Mouse (Mus musculus): ENCODE data around the gene Mymx.

GRCm38 (mm10) chr17:45600267-45600666, 1.6 kb downstream of the Mymx start:
- TF ChIP-seq POLR2A (IDR thresholded peaks at IDR 0.05; ENCODE audit: control insufficient read depth, extremely low read depth, insufficient read depth, low read length, poor library complexity) (no peak), CTCF (IDR thresholded peaks at IDR 0.05; ENCODE audit: borderline replicate concordance, control insufficient read depth, extremely low read depth, insufficient read depth, low read length, poor library complexity) (no peak)
